Mouse (Mus musculus) heart, embryonic 13.5 days (tissue): ENCODE measurements at regions not wholly inside any gene's neighbourhood (a gene's known extent, or its start where the extent isn't known, plus 50 kb on each side); places are given as distances from the start of the nearest gene placed in this dataset.

ENCODE experiments used
- ATAC-seq: fragments of 200-750 bp; cut with Nextera tagmentation; 2 replicates; pipeline ENCODE4 v1.8.0; 2017; ENCODE audit warnings: moderate TSS enrichment; ENCODE audit not compliant: insufficient number of reproducible peaks, low FRiP score, low TSS enrichment; ENCODE audit errors: extremely low read depth
- H3K27ac ChIP-seq: fragments of 300-500 bp; sonication (generic); replicated peaks from 2 replicates; pipeline ENCODE4 v1.5.1; 2015; ENCODE audit warnings: moderate library complexity, mild to moderate bottlenecking, inconsistent platforms
- H3K27me3 ChIP-seq: fragments of 300-500 bp; sonication (generic); replicated peaks from 2 replicates; pipeline ENCODE4 v1.6.1; 2015; ENCODE audit warnings: mild to moderate bottlenecking, inconsistent platforms
- H3K36me3 ChIP-seq: fragments of 300-500 bp; sonication (generic); 2 replicates; pipeline ENCODE4 v1.6.1; 2015; ENCODE audit warnings: mild to moderate bottlenecking, inconsistent platforms
- H3K4me1 ChIP-seq: fragments of 300-500 bp; sonication (generic); 2 replicates; pipeline ENCODE4 v1.6.1; 2015; ENCODE audit warnings: inconsistent platforms
- H3K4me2 ChIP-seq: fragments of 300-500 bp; sonication (generic); 2 replicates; pipeline ENCODE4 v1.6.1; 2015; ENCODE audit warnings: inconsistent platforms, mild to moderate bottlenecking, moderate library complexity
- H3K4me3 ChIP-seq: fragments of 300-500 bp; sonication (generic); 2 replicates; pipeline ENCODE4 v1.5.1; 2015; ENCODE audit warnings: moderate library complexity, mild to moderate bottlenecking, inconsistent platforms
- H3K9ac ChIP-seq: fragments of 300-500 bp; sonication (generic); 2 replicates; pipeline ENCODE4 v1.6.1; 2015; ENCODE audit warnings: inconsistent platforms, mild to moderate bottlenecking, moderate library complexity
- H3K9me3 ChIP-seq: fragments of 300-500 bp; sonication (generic); 2 replicates; pipeline ENCODE4 v1.6.1; 2016; ENCODE audit warnings: inconsistent platforms
- WGBS: fragments of 180-500 bp; shearing (Covaris S2); methylation state at CpG from one replicate; pipeline ENCODE4 v1.1.7; 2015; ENCODE audit warnings: mixed read lengths; 5-methylcytosine and 5-hydroxymethylcytosine counted together

DNA sequence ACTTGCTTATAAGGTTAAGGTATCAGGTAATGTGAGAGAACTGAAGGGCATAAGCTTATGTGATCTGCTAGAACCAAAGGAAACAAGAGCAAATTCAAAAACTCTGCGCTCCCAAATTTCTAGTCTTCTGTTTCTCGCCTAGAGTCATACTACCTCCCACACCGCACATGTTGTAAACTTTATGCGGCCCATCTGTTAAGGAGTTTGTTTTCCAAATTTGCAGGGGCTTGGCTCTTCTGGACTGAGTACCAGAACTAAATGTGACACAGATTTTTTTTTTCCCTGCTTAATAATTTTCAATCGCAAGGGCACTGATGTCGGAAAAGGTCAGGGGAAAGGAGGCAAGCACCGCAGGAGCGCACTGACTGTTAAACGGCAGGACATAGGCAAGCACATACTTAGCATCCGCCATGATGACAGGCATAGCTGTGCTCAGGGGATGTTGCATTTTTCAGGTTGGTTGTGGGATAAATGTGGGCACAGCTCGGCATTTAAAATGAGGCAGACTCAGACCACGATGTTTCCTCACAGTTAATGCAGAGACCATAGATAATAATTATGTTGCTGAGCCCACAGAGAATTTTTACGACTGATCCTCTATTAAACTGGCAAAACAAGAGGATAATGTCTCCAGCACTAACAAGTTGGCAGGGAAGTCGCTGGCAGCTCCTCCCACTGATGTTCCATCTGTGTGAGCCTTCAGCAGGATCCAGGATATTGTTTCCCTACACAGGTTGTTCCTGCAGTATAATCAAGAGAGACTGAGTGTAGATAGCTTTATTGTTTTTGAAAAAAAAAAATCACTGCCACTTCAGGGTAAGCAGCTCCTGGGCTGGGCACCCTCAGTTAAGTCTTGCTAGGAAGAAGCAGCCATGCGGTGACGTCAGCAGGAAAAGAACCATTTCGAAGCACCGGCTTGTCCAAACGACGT is 428.2 kb upstream of the Atp2b1 start:
- WGBS, result 84% methylated on average over 20 of the region's 20 CpGs
- Histone ChIP-seq H3K4me2 (no peak overlapping the region), H3K4me3 (no peak overlapping the region), H3K9me3 (no peaks in the 10 kb centered on the region), H3K27me3 (no peaks in the 10 kb centered on the region), H3K9ac (no peak overlapping the region), H3K4me1 (no peaks in the 10 kb centered on the region), H3K36me3 (no peaks in the 10 kb centered on the region), H3K27ac (no peak overlapping the region)
- no peak for ATAC-seq

DNA sequence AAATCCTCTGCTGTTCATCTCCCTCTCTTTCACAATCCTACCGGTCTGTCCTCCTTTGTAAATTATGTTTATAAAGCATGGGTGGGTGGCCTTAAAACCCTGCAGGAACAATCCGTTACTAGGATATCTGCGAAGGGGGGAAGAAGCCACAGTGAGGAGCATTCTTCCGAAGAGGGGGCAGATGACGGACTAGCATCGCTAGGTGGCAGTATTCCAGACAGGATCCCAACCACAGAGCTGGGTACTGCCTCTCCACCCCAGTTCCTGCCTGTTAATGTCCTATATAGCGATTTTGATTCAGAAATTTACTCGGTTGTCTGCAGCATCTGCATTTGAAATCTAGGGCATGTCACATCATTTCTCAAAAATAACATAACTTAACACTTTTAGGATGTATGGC is 419.9 kb upstream of the Atp2b1 start:
- no peaks in the 10 kb centered on the region for H3K4me1 ChIP-seq
- H3K4me3 ChIP-seq, result no peak overlapping the region
- H3K9me3 ChIP-seq, result no peaks in the 10 kb centered on the region
- 13% methylated on average over 8 of the region's 8 CpGs for WGBS
- no peak overlapping the region for H3K9ac ChIP-seq
- no peaks in the 10 kb centered on the region for H3K27me3 ChIP-seq
- no peaks in the 10 kb centered on the region for H3K36me3 ChIP-seq
- no peak for ATAC-seq
- no peak overlapping the region for H3K4me2 ChIP-seq
- no peak overlapping the region for H3K27ac ChIP-seq

- Histone ChIP-seq H3K4me1 (no peaks in the 10 kb centered on the region), H3K36me3 (no peaks in the 10 kb centered on the region), H3K4me2 (no peak overlapping the region), H3K27ac (no peak overlapping the region), H3K4me3 (no peak overlapping the region), H3K27me3 (no peaks in the 10 kb centered on the region), H3K9me3 (no peaks in the 10 kb centered on the region), H3K9ac (no peak overlapping the region)
- ATAC-seq, result no peak
- WGBS, result 81% methylated on average over 4 of the region's 4 CpGs
These were observed 418.0 kb upstream of the Atp2b1 start for GRCm38 (mm10) chr10:98496254-98496653.

DNA sequence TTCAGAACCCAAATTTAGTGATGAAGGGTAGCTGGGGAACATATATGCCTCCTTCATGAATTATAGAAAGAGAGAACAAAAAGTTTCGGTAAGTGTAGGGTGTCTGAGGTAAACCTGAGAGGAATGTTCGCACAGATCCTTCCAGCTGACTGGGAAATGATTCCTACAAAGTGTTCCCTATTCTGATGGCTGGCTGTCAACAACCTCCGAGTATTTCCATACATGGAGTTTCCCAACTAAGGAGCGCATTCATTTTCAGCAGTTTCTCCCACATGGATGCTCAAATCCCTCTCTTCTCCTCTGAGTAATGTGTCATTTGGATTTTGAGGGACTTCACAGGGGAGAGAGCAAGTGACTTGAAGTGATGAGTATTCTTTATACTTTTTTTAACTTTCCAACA is 413.9 kb upstream of the Atp2b1 start:
- Histone ChIP-seq H3K4me2 (no peak overlapping the region), H3K4me3 (no peak overlapping the region), H3K4me1 (no peaks in the 10 kb centered on the region), H3K27ac (no peak overlapping the region), H3K9ac (no peak overlapping the region), H3K9me3 (no peaks in the 10 kb centered on the region), H3K27me3 (no peaks in the 10 kb centered on the region), H3K36me3 (no peaks in the 10 kb centered on the region)
- 74% methylated on average over 4 of the region's 4 CpGs for WGBS
- ATAC-seq, result no peak

GRCm38 (mm10) chr10:98501566-98501965 is 412.6 kb upstream of the Atp2b1 start:
- WGBS, result 75% methylated on average over 5 of the region's 5 CpGs
- Histone ChIP-seq H3K9ac (no peak overlapping the region), H3K9me3 (no peaks in the 10 kb centered on the region), H3K4me2 (no peak overlapping the region), H3K27me3 (no peaks in the 10 kb centered on the region), H3K36me3 (no peaks in the 10 kb centered on the region), H3K4me3 (no peak overlapping the region), H3K4me1 (no peaks in the 10 kb centered on the region), H3K27ac (no peak overlapping the region)
- no peak for ATAC-seq

GRCm38 (mm10) chr10:98504524-98504923 is 409.7 kb upstream of the Atp2b1 start:
- no peaks in the 10 kb centered on the region for H3K27me3 ChIP-seq
- H3K27ac ChIP-seq, result no peak overlapping the region
- WGBS, result 71% methylated on average over 3 of the region's 3 CpGs
- no peaks in the 10 kb centered on the region for H3K36me3 ChIP-seq
- H3K4me2 ChIP-seq, result no peak overlapping the region
- H3K4me1 ChIP-seq, result peaks cover 11% of the 10 kb centered on the region
- ATAC-seq, result no peak
- H3K4me3 ChIP-seq, result no peak overlapping the region
- H3K9ac ChIP-seq, result no peak overlapping the region
- no peaks in the 10 kb centered on the region for H3K9me3 ChIP-seq

DNA sequence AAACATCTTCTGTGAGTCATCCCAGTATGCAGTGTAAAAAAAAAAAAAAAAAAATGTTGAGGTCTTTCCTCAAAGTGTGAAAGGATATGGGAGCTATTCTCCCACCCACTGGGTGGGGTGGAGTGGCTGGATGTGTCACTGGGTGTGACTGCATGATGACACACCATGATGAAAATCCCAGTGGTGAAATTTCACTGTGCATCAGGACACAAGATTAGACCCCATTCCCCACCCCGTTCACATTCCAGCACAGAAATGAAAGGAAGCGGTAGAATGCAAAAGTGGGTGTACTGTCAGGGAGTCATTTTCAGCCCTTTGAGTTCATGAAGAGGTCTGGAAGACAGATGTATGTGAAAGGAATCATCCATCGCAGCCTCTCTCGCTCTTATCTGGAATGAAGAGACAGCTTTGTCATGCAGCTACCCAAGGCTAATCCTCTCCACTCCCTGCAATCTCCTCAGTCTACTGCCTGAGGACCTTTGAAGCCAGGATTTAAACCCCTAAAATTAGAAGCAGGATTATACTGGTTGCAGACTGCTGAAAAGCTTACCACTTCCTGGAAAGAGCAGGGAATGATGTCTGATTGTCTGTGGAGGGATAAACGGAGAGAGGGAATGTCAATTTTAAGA is 405.6 kb upstream of the Atp2b1 start:
- ATAC-seq, result no peak
- Histone ChIP-seq H3K27me3 (no peaks in the 10 kb centered on the region), H3K4me1 (peaks cover 11% of the 10 kb centered on the region), H3K36me3 (no peaks in the 10 kb centered on the region), H3K9me3 (no peaks in the 10 kb centered on the region), H3K4me3 (no peak overlapping the region), H3K4me2 (no peak overlapping the region), H3K27ac (0 out of 2 replicates have a peak overlapping the region, but pooled peaks have one; percentile 28), H3K9ac (no peak overlapping the region)
- 19% methylated on average over 5 of the region's 5 CpGs for WGBS

GRCm38 (mm10) chr10:98514836-98515235 is 399.4 kb upstream of the Atp2b1 start:
- H3K9me3 ChIP-seq, result no peaks in the 10 kb centered on the region
- no peaks in the 10 kb centered on the region for H3K27me3 ChIP-seq
- H3K27ac ChIP-seq, result no peak overlapping the region
- 0 out of 2 replicates have a peak, but pooled peaks cover 4% of the 10 kb centered on the region for H3K4me1 ChIP-seq
- ATAC-seq, result no peak
- H3K4me3 ChIP-seq, result no peak overlapping the region
- no peaks in the 10 kb centered on the region for H3K36me3 ChIP-seq
- H3K4me2 ChIP-seq, result no peak overlapping the region
- H3K9ac ChIP-seq, result no peak overlapping the region
- 84% methylated on average over 1 of the region's 1 CpGs for WGBS

DNA sequence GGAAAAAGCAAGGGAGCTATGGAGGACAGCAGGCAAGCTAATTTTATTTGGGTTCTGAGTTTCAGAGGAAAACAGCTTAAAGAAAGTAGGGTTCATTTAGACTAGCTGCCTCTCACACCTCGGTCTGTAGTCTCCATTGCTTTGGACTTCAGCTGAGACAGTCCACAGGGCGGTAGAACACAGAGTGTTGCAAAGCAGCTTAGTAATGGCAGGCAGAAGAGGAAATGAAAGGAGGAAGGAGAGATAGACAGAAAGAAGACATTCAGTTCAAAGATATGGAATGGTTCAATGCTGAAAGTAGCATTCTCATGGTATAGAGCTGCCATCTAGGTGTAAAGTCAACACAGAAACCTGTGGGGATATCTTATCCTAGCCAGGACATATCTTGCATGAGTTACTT is 396.6 kb upstream of the Atp2b1 start:
- Histone ChIP-seq H3K27ac (no peak overlapping the region), H3K4me2 (no peak overlapping the region), H3K9ac (no peak overlapping the region), H3K4me1 (0 out of 2 replicates have a peak, but pooled peaks cover 4% of the 10 kb centered on the region), H3K4me3 (no peak overlapping the region), H3K9me3 (no peaks in the 10 kb centered on the region), H3K36me3 (no peaks in the 10 kb centered on the region), H3K27me3 (no peaks in the 10 kb centered on the region)
- 84% methylated on average over 2 of the region's 2 CpGs for WGBS
- ATAC-seq, result no peak

DNA sequence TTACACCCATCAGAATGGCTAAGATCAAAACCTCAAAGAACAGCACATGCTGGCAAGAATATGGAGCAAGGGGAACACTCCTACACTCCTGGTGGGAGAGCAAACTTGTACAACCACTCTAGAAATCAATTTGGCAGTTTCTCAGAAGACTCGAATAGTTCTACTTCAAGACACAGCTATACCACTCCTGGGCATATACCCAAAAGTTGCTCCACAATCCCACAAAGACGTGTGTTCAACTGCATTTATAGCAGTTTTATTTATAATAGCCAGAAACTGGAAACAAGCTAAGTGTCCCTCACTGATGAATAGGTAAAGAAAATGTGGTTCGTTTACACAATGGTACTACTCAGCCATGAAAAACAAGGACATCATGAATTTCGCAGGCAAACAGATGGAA is 384.6 kb upstream of the Atp2b1 start:
- H3K9ac ChIP-seq, result no peak overlapping the region
- H3K27ac ChIP-seq, result no peak overlapping the region
- ATAC-seq, result no peak
- no peak overlapping the region for H3K4me2 ChIP-seq
- no peaks in the 10 kb centered on the region for H3K27me3 ChIP-seq
- peaks cover 7% of the 10 kb centered on the region for H3K9me3 ChIP-seq
- H3K4me1 ChIP-seq, result no peaks in the 10 kb centered on the region
- H3K4me3 ChIP-seq, result no peak overlapping the region
- no peaks in the 10 kb centered on the region for H3K36me3 ChIP-seq
- WGBS, result 76% methylated on average over 4 of the region's 4 CpGs

GRCm38 (mm10) chr10:98531425-98531824 is 382.8 kb upstream of the Atp2b1 start:
- Histone ChIP-seq H3K4me3 (no peak overlapping the region), H3K27me3 (no peaks in the 10 kb centered on the region), H3K9me3 (peaks cover under 1% of the 10 kb centered on the region; the same call in 1 of the 2 replicates), H3K9ac (no peak overlapping the region), H3K36me3 (no peaks in the 10 kb centered on the region), H3K27ac (no peak overlapping the region), H3K4me2 (no peak overlapping the region), H3K4me1 (no peaks in the 10 kb centered on the region)
- ATAC-seq, result no peak
- 86% methylated on average over 4 of the region's 4 CpGs for WGBS

GRCm38 (mm10) chr10:98538706-98539105 is 375.5 kb upstream of the Atp2b1 start:
- no peak overlapping the region for H3K27ac ChIP-seq
- ATAC-seq, result no peak
- H3K27me3 ChIP-seq, result no peaks in the 10 kb centered on the region
- no peak overlapping the region for H3K4me2 ChIP-seq
- peaks cover 6% of the 10 kb centered on the region for H3K4me1 ChIP-seq
- H3K36me3 ChIP-seq, result no peaks in the 10 kb centered on the region
- H3K4me3 ChIP-seq, result no peak overlapping the region
- no peak overlapping the region for H3K9ac ChIP-seq
- no peaks in the 10 kb centered on the region for H3K9me3 ChIP-seq
- 71% methylated on average over 1 of the region's 1 CpGs for WGBS
